Mouse (Mus musculus): ENCODE results near the gene Trim65.
"Not testable (repeated sequence)": the region's sequence is repeated elsewhere in the genome, so short reads cannot be mapped to it uniquely, and the experiment has no call there.

The Trim65 gene

GRCm38 (mm10) chr11:116138468-116139138 lies 7.7 kb upstream of the Trim65 start, which contains the start of gene Mrpl38:
Gene Mrpl38 (minus strand): TSS chr11:116138868.
- DNase-seq (ENCODE audit: low read depth, low spot score), result peak; percentile 73

- no peak for DNase-seq (ENCODE audit: low read depth, low spot score)
These were observed 7.2 kb upstream of the Trim65 start for GRCm38 (mm10) chr11:116138096-116138467.

- DNase-seq (ENCODE audit: low read depth, low spot score), result no peak
These were observed 3.2 kb upstream of the Trim65 start for GRCm38 (mm10) chr11:116134171-116134570.

- no peak for DNase-seq (ENCODE audit: low read depth, low spot score)
These were observed 2.6 kb upstream of the Trim65 start for GRCm38 (mm10) chr11:116133497-116133896.

- no peak for DNase-seq (ENCODE audit: low read depth, low spot score)
These were observed 1.7 kb upstream of the Trim65 start for GRCm38 (mm10) chr11:116132366-116133333.

GRCm38 (mm10) chr11:116131349-116132170 lies 632 bp upstream of the Trim65 start:
- DNase-seq (ENCODE audit: low read depth, low spot score), result no peak

- DNase-seq (ENCODE audit: low read depth, low spot score), result no peak
These were observed 888 bp downstream of the Trim65 start for GRCm38 (mm10) chr11:116129993-116130487.

GRCm38 (mm10) chr11:116129091-116129790 lies 1.7 kb downstream of the Trim65 start:
- DNase-seq (ENCODE audit: low read depth, low spot score), result no peak

- no peak for DNase-seq (ENCODE audit: low read depth, low spot score)
These were observed 2.9 kb downstream of the Trim65 start for GRCm38 (mm10) chr11:116127986-116128385.

GRCm38 (mm10) chr11:116127156-116127980 lies 3.6 kb downstream of the Trim65 start, which contains the start of gene Trim47:
Gene Trim47 (minus strand): TSS chr11:116127210.
- DNase-seq (ENCODE audit: low read depth, low spot score), result no peak

- no peak for DNase-seq (ENCODE audit: low read depth, low spot score)
These were observed 4.7 kb downstream of the Trim65 start for GRCm38 (mm10) chr11:116126261-116126660.

GRCm38 (mm10) chr11:116121731-116122245 lies 9.1 kb downstream of the Trim65 start:
- not testable (repeated sequence) for DNase-seq (ENCODE audit: low read depth, low spot score)

GRCm38 (mm10) chr11:116117819-116118218 lies 13.1 kb downstream of the Trim65 start:
- no peak for DNase-seq (ENCODE audit: low read depth, low spot score)

GRCm38 (mm10) chr11:116117241-116117640 lies 13.7 kb downstream of the Trim65 start:
- DNase-seq (ENCODE audit: low read depth, low spot score), result no peak

- no peak for DNase-seq (ENCODE audit: low read depth, low spot score)
These were observed 19.2 kb downstream of the Trim65 start for GRCm38 (mm10) chr11:116111611-116112203.

- no peak for DNase-seq (ENCODE audit: low read depth, low spot score)
These were observed 19.9 kb downstream of the Trim65 start for GRCm38 (mm10) chr11:116111067-116111466.

GRCm38 (mm10) chr11:116110540-116110939 lies 20.4 kb downstream of the Trim65 start:
- no peak for DNase-seq (ENCODE audit: low read depth, low spot score)

GRCm38 (mm10) chr11:116110131-116110530 lies 20.8 kb downstream of the Trim65 start:
- DNase-seq (ENCODE audit: low read depth, low spot score), result no peak

- no peak for DNase-seq (ENCODE audit: low read depth, low spot score)
These were observed 21.4 kb downstream of the Trim65 start for GRCm38 (mm10) chr11:116109441-116110081.

Measured in retina, adult 2 months (tissue).